ENCODE assay signal across 22 mouse cellular contexts in genomic region chr6:122299621-122300133, GRCm38 (mm10). TPM values are rescaled to one million over a fixed set of nuclear protein-coding genes. Genes with fewer than 3 reads are reported as not detected.
DNase-seq lines count a peak whose midpoint lies in the region; ATAC-seq lines count a peak whose summit lies in the region.
"Had no signal": no experiment of that assay in that cellular context is flagged by ENCODE, and none has a peak within 500 bp of the region (broad histone marks: within the 10 kb centered on the region; RNA-seq: fewer than 3 reads in every experiment).

No protein-coding gene starts in this region.

- DNase-seq in heart, postnatal 10 days = peak; percentile 5 to 20
- DNase-seq in heart, postnatal 36 days = no peak
- DNase-seq in ZHBTc4 (ENCODE audit: low read depth, low spot score) = peak; percentile 19
- peak; percentile 33 for DNase-seq in induced T-regulatory cell, adult 2 months (ENCODE audit: low read depth)
- no peak for DNase-seq in urinary bladder, postnatal 14 days (ENCODE audit: low spot score)
- DNase-seq in testis, postnatal 10 days (ENCODE audit: low spot score) = no peak
- DNase-seq: adrenal gland, adult 8-10 months; adrenal gland, postnatal 36 days; cerebellum, adult 2 months; cerebellum, postnatal 10 days; gastrocnemius, postnatal 36 days; heart, adult 2 months had no signal

- H3K4me2 ChIP-seq in kidney, embryonic 14.5 days (replicated peaks; ENCODE audit: low read depth, low read length) = no peak overlapping the region
- H3K4me2 ChIP-seq: embryonic facial prominence, embryonic 12.5 days; forebrain, embryonic 15.5 days; heart, embryonic 12.5 days; hindbrain, embryonic 14.5 days had no signal

- whole genome bisulfite sequencing in kidney, embryonic 14.5 days = 62% methylated on average over 3 of the region's 3 CpGs

- no peaks in the 10 kb centered on the region for H3K4me1 ChIP-seq in kidney, embryonic 14.5 days (ENCODE audit: control insufficient read depth, insufficient read depth, low read length)

- no peaks in the 10 kb centered on the region for H3K9me3 ChIP-seq in kidney, embryonic 14.5 days (ENCODE audit: control insufficient read depth, low read length)
- H3K9me3 ChIP-seq: embryonic facial prominence, embryonic 12.5 days; forebrain, embryonic 15.5 days; heart, embryonic 12.5 days; hindbrain, embryonic 10.5 days had no signal

- ATAC-seq in kidney, embryonic 14.5 days (ENCODE audit: low FRiP score, low TSS enrichment) = no peak
- ATAC-seq: forebrain, embryonic 15.5 days; intestine, embryonic 16.5 days; Patski had no signal

- no peaks in the 10 kb centered on the region for H3K36me3 ChIP-seq in kidney, embryonic 14.5 days (ENCODE audit: control insufficient read depth, insufficient read depth, low read length)
- H3K36me3 ChIP-seq: embryonic facial prominence, embryonic 12.5 days; forebrain, embryonic 15.5 days; heart, embryonic 12.5 days; hindbrain, embryonic 10.5 days had no signal

- H3K27me3 ChIP-seq in kidney, embryonic 14.5 days (ENCODE audit: control insufficient read depth, insufficient read depth, low read length) = no peaks in the 10 kb centered on the region
- H3K27me3 ChIP-seq: embryonic facial prominence, embryonic 12.5 days; forebrain, embryonic 15.5 days; Patski had no signal

- no peak overlapping the region for H3K9ac ChIP-seq in kidney, embryonic 14.5 days (ENCODE audit: low read depth, low read length)
- H3K9ac ChIP-seq: embryonic facial prominence, embryonic 12.5 days; forebrain, embryonic 15.5 days; heart, embryonic 12.5 days; hindbrain, embryonic 14.5 days had no signal

- intact Hi-C loops in heart, postnatal 10 days (cut with DNase I) = loop anchor here (10.0 kb wide), 2 partner anchors 195 to 1035 kb away; no protein-coding TSS in a partner anchor
- intact Hi-C loops in heart, postnatal 36 days (cut with DNase I) = loop anchor here (5.0 kb wide), 2 partner anchors 93 to 742 kb away; no protein-coding TSS in a partner anchor

- H3K4me3 ChIP-seq in kidney, embryonic 14.5 days (ENCODE audit: low read length) = no peak overlapping the region
- H3K4me3 ChIP-seq: embryonic facial prominence, embryonic 12.5 days; forebrain, embryonic 15.5 days; heart, adult 2 months; heart, embryonic 12.5 days; hindbrain, embryonic 10.5 days had no signal

- no peak overlapping the region for H3K27ac ChIP-seq in kidney, embryonic 14.5 days (ENCODE audit: low read depth, low read length)
- H3K27ac ChIP-seq: embryonic facial prominence, embryonic 12.5 days; forebrain, embryonic 15.5 days; heart, adult 2 months; hindbrain, embryonic 10.5 days; hindbrain, embryonic 14.5 days had no signal

RNA-seq across cellular contexts. Expression of gene M6pr, which starts 8.8 kb away (rescaled TPM):
- total RNA-seq in heart, postnatal 10 days (2021) = 10 to 100 TPM; 51.8 to 52.1 TPM
- total RNA-seq in heart, postnatal 36 days (2021) = 10 to 100 TPM; 40.8 to 42.8 TPM
- polyA plus RNA-seq in kidney, embryonic 14.5 days (2014; fragmentation: Nextera tagmentation; extraction: Ambion mirVana) = 67.7 and 110 TPM in 2 replicates

RNA-seq across cellular contexts. Expression of gene Klrg1, which starts 17.0 kb away (rescaled TPM):
- total RNA-seq in heart, postnatal 10 days (2021) = not detected
- total RNA-seq in heart, postnatal 36 days (2021) = not detected
- not detected in 2 replicates for polyA plus RNA-seq in kidney, embryonic 14.5 days (2014; fragmentation: Nextera tagmentation; extraction: Ambion mirVana)
- total RNA-seq: gastrocnemius, postnatal 36 days; heart, adult 2 months had no signal
- polyA plus RNA-seq: forebrain, embryonic 11.5 days; heart, embryonic 12.5 days; heart, postnatal 0 days; intestine, embryonic 16.5 days; Patski had no signal

RNA-seq across cellular contexts. Expression of gene Phc1, which starts 40.7 kb away (rescaled TPM):
- 10 to 100 TPM; 22.1 to 24.3 TPM for total RNA-seq in heart, postnatal 10 days (2021)
- 10 to 100 TPM; 17.5 to 21.8 TPM for total RNA-seq in heart, postnatal 36 days (2021)
- polyA plus RNA-seq in kidney, embryonic 14.5 days (2014; fragmentation: Nextera tagmentation; extraction: Ambion mirVana) = 22.4 and 29.4 TPM in 2 replicates

Comparison
In these comparisons a context has a peak if more than half of its experiments do, and no peak if none do; other contexts are left out.
1. DNase-seq: peak in heart, postnatal 10 days (2 of 2), ZHBTc4 (single experiment) and induced T-regulatory cell, adult 2 months (single experiment); none in heart, postnatal 36 days (0 of 2), urinary bladder, postnatal 14 days (single experiment) and testis, postnatal 10 days (single experiment).